Mouse (Mus musculus) urinary bladder, adult 2 months (tissue): ENCODE data around the gene Slc40a1. TPM values are rescaled to one million over a fixed set of nuclear protein-coding genes. Genes with fewer than 3 reads are reported as not detected.

ENCODE experiments used
- DNase-seq: peaks from one replicate; pipeline ENCODE4 v3.0.0; 2022; ENCODE audit warnings: low spot score
- polyA plus RNA-seq: library from polyadenylated mRNA; depleted of rRNA; stranded (reverse); fragments of >200 nt; gene quantifications from 2 replicates; pipeline ENCODE4 v1.2.3, GENCODE M21; 2012; rRNA removed

Gene Slc40a1
- 12.7 and 12.8 TPM in 2 replicates for polyA plus RNA-seq

DNA sequence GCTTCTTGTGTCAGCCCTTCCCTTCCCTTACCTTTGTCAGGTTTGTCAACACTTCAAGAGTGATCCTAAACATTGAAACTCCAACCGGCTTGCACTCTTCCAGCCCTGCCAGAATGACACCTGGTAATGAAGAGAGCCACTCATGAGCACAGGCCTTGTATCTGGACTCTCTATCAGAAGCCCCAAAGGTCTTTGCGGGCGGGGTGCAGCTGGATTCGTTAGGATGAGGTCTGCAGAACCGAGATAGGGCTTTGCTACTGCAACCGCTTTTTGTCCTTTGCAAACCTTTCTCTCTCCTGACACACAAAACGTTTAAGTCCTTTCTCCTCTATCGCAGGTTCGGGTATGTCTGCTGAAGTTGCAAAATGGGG lies at the start of gene Slc40a1:
Gene Slc40a1, minus strand, starts transcription at position 131 of the 371 bp plus-strand sequence.
- no peak for DNase-seq

DNA sequence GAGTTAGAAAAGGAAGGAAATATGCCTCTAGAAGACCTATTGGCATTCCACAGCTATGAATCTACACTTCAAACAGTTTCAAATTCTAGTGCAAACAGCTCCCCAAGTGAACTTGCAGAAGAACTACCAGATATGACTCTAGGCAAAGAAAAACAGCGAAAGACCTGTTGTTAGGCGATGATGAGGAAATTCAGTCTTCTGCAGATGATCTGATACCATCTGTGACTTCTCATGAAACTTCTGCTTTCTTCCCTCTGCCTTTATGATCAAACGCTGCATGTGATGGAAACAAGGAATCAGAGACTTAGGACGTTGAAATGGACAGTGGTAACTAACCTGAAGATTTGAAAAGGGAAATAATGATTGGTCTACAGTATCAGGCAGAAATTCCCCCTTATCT lies 45.0 kb upstream of the Slc40a1 start:
- DNase-seq: no peak

DNA sequence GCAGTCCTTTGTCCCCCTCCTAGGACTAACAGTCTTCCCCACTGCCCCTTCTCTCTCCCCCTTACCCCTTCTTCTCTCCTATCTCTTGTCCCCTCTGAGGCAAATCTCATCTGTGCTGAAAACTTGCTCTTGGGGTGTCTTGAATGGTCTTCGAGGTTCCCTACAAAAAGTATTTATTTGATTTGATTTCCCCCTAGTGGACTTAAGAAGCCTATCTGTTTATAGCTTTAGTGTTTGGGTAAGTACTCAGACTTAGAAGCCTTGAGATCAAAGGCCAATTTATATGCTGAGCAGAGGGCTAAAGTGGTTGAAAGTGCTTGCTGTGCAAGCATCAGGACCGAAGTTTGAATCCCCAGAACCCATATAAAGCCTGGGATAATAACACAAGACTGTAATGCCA lies 22.7 kb upstream of the Slc40a1 start:
- no peak for DNase-seq

DNA sequence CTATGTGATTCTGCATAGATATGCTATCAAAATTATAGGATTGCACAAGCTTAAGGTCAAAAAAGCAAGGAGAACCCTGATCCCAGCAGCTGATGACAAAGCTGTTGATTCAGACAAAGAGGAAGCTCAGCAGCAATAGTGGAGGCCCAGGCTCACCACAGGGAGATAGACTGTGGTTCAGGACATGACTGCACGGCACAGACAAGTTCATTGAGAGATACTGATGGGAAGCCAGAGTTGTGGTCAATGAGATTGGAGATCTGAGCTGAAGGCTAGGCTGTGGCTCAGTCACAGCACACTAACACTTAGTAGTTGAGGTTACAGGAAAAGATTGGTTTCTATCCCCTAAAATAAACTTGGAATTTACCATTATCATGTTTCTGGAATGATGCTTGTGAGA lies 21.5 kb upstream of the Slc40a1 start:
- no peak for DNase-seq

DNA sequence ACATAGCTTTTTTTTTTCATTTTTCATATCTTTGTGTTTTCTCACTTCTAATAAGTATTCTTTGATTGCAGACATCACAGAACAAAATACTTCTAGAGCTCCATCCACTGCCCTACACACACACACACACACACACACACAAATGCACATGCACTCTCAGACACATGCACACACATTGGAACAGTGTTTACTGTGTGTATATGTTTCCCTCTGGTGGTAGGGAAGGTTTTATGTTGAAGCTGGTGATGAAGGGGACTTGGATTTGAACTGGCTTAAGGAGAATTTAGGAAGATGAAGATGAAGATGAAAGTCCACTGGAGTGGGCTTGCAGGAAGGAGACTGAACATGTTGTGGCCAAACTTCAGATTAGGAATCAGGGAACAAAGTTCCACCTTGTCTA lies 4.8 kb upstream of the Slc40a1 start:
- no peak for DNase-seq

DNA sequence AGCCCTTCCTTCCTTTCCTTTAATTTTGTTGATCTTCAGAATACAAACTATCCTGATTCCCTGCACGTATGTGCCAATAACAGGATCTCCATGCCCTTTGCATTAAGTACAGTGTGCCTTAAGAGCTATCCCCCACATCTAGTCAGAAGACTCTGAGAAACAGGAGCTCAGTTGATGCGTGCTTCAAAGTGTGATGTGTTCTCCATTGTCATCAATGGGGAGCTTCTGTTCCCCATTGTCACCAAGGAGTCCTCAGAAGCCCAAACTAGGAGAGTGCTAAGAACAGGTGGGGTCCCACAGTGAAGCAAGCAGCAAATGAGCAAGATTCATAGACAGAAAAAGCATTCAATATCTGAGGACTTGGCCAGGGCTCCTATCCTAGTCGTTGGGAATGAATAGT lies 588 bp upstream of the Slc40a1 start:
- no peak for DNase-seq

DNA sequence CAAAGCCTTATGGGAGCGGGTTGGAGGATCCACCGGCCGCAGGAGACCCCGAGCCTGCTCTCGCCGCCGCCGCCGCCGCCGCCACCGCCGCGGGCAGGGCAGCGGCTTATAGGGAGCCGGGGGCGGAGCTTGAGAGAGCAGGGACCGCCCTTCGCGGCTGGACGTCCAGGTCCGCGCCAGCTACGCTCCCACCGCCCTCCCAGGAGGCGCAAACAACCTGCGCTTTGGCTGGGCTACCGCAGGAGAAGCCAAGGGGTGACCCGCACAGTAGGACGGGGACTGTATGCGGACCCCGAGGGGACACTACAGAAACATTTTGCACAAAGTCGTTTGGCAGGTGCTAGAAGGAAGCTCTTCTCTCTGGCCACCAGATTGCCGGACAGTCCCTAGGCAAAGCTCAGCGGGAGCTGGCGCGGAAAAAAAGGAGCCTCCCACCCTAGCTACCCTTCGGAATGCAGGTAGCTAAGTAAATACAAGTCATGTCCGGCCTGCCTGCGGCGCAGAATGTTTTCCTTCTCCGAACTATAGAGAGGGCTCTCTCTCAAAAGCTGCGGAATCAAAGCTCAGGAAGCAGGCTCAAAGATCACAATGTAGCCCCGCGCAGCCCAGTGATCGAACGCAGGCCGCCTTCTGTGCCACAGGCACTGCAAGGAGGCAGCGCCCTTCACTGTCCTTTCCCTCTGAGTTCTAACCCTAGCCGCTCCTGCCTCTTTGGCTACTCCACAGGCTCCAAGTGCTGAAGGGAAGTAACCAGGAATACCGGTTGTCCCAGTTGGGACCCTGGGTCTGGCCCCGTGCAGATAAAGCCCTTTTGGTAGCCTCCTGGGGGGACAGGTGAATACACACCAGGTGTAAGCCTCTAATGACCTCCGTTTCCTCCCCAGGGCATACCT lies 577 bp downstream of the Slc40a1 start:
- DNase-seq: peak; percentile 70

DNA sequence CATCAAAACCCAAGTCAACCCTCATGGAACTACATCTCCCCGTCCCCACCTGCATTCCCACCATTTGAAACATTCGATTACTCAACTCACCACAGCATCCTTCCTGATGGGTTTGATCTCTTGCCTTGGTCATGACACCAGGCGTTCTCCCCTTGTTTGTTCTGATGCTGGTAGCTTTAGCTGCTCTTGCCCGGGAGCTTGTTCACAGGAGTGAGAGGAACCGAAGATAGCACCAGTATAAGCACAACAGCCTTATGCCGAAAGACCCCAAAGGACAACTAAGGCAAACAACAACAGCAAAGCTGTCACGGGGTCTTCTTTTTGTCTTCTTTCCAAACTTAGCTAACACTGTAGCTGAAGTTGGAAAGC lies 1.2 kb downstream of the Slc40a1 start:
- DNase-seq: no peak

DNA sequence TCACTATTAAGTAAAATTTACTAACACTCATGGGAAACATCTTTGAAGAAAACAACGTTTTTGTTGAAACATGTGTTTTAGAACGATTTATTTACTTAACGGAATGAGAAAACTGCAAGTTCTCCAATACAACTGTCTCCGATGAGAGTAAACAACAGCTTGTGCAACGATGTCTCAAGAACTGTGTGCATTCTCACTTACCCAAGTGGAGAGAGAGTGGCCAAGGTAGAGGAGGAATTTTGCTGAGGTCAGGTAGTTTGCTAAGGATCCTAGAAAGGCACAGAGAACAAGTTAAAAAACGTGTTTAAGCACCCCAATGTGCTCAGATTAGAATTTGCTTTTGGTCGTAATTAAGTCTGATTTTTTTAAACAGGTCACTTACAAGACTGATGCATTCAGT lies 1.8 kb downstream of the Slc40a1 start:
- DNase-seq: no peak

DNA sequence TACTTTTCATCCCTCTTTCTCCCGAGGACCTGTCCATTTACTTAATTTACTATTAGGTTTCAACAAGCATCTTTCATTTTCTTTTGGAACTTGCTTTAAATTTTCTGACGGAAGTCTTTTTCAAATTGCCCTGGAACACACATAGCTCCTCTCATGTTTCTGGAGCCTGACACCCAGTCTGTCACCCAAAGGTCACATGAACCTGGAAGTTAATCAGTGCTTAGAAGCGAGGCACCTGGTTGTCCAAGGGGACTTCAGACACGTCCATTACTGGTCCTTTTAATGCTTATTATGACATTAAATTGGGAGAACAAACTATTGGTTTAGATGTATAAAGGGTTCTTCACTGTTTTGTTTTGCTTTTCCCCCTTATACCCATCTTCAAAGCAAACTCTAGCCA lies 3.0 kb downstream of the Slc40a1 start:
- no peak for DNase-seq

DNA sequence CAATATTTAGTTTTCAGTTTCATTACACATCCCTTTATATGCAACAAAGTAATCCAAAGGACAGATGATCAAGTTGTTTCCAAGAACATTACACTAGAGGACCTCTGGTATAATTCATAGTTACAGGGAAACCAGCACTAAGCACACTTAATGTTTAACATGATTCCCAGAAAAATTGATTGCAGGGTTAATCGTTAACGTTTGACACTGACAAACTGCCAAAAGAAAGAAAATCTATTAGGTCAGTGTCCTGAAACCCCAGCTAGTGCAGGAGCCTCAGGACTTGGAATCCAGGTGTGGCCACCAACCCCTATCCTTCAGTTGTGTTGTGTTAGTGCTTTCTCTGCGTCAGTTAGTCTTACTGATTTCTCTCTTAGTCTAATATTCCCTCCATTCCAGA lies 5.6 kb downstream of the Slc40a1 start:
- DNase-seq: no peak

DNA sequence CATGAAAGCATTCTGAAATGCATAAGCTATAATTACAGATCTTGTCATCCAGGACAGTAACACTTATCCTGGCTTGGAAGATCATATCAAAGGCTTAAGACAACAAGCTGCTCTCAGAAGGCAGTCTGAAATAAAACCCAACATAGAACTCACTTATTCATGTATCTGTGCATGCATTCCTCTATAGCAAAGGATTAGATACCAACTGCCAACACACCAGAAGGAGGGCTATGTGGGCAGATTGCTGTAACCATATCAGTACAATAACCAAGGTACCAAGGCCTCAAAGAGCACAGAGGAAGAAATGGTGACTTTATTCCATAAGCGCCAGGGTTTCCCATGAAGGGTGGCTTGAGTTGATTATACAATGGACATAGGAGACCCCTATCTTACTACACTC lies 6.6 kb downstream of the Slc40a1 start:
- no peak for DNase-seq

DNA sequence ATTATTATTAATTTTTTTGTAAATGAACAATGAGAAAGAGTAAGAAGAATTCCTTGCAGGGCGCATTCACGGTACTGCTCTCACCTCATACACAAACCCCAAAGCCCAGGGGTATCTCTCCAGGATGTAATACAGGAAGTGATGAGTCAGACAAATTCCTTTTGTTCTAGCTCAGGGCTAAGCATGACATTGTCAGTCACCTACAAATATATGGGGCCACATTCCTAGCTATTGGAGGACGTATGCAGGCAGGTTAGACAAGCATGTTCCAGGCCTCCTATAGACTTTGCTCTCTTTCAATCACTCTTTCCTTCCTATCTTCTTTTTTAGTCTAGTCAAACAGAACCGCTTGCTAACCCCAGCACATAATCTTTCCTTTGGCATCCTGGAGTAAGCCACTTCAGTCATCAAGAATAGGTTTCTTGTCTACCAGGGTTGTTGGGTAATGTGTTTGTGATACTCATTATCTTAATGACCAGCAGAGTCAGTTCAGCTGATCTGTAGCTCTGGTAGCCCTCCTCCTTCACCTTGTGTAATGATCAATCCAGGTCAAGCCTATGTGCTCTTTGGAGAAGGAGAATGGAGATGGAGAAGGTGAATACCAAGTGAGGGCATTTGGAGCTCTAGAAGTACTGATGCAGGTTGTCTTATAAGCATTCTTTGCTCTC lies 9.1 kb downstream of the Slc40a1 start:
- DNase-seq: no peak

DNA sequence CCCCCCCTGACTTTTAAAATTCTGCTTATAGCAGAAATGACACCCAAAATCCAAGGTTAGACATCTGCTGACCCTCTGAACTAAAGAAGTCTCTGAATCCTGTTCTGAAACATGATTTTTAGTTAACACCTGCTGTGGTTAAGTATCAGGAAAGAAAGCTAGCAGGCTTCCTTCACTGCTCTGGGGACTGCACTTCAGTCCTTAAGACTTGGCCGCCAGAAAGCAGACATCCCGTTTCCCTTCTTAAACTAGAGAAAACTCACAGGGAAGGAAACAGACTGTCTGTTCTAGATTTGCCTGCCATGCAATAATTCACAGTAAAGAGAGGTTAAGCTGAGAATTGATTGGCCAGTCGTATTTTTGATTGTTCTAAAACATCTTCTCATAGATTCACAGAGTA lies 10.1 kb downstream of the Slc40a1 start:
- DNase-seq: no peak

DNA sequence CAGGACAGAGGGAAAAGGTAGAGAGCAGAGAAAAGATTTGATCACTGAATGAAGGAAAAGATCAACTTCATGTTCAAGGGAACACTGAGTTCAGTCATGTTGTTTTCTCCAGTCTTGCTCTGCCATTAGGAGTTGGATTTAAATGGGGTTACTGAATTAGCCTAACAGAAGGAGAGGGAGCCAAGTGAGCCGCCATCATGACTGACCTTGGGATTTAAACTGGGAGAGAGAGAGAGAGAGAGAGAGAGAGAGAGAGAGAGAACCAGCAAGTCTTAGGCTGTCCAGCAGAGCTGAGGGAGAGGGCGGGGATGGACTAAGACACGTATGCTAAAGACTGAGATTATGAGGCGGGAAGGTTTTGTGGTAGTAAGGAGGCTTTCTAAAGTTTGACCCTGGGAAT lies 12.1 kb downstream of the Slc40a1 start:
- DNase-seq: no peak

DNA sequence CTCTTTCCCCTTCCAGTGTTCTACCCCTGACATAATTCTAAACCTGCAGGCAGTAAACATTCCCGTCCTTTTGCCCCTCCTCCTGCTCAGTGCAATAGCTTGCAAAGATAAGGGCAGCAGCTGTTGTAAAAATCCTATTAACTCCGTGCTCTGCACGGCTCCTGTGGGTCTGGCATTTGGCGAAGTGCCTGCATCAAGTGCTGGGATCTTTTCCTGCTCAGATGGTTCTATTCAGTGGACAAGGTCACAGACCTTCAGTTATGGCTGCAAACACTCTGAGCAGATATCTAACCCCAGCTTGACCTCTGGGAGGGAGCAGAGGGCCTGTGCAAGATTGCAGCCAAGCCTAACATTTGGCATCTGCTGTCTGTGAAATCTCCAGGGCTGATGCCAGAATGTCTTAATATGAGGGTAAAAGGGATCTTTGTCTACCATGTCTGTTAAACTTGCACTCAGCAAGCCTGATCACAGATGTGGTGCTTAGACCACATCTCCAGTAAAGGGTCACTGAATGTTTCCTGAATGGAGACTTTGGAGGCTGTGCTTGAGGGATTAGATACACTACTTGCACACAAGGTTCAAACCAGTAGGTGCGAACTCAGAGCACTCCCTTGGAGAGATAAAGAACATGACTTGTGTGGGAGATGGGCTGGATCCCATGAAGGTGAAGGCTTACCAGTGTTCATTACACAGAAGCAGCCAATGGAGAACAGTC lies 21.1 kb downstream of the Slc40a1 start:
- peak; percentile 22 for DNase-seq

DNA sequence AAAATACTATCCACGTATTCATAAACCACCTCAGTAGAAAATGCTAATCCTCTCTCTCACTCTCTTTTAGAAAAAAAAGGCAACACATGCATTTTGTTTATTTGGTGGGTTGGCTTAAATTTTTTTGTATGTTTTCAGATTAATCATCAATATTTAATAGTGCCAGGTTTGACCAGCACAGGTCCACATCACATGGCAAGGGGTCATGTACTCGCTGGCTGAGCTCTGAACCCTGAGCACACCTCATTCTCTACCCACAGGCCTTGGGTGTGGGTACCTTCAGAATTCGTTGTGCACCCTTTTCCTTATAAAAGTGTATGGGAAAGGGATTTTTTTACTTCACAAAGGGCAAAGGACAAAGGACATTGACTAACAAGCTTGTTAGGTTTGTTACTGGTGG lies 22.2 kb downstream of the Slc40a1 start:
- no peak for DNase-seq

DNA sequence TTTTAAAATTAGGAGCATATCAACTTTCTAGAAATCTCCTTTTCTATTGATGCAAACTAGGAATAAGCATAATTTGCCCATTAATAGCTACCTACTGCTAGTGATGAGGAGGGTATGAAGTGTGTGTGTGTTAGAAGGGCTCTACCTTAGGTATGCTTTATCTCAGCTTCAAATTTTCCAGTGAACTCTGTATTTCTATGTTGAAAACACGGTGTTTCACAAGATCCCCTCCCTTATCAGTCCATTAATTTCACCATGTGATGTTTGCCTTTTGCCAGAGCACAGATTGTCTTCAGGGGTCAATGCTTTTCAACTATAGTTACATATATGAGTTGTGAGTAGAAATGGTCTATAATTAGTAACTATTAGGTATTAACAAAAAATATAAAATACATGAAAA lies 28.3 kb downstream of the Slc40a1 start:
- no peak for DNase-seq

DNA sequence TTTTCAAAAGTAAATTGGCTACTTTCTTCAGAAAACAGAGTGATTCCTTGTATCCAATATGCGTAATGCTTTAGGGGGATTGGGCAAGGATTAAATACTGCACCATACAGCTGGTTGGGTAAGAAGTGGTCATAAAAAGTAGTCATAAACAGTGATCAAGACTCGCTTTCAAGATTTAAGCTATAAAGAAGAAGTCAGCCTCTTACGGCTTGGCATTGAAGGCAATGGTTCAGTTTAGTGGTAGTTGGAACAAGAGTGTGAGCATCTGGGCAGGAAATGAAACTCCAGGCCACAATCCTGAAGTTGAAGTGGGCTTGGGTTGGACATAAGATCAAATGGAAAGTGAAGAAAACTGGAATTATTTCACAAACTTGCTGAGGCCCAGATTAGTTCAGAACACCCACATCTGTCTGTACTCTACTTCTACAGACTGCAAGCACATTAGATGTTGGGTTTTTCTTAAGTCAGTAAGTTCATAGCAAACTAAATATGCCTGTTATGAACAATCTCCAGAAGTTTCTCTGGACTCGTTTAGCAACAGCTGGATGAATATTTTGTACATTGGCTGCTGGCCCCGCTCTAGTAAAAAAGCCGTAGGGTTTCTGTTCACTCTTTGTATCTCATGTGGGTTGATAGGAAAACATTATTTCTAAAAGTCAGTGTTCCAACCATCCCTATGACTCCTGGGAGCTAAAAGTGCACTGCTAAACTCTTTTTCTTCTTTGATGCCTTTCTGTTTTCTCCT lies 32.0 kb downstream of the Slc40a1 start:
- DNase-seq: no peak

DNA sequence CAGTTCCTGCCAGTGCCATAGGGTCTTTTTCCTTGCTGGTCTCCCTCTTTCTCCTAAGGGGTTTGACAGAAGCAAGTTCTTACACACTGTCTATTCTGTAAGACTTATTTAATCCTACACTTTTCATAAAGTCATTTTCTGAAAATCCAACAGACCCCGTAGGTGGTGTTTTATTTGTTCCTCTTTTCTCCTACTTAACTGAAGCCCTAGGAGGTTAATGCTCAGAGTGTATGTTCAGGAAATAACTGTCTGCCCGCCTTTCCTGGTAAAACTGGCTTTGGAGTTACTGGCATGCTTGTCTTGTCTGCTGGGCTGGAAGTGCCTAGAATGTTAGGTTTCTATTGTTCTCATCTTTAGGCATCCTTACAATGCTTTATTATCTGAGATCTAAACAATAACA lies 34.3 kb downstream of the Slc40a1 start:
- no peak for DNase-seq

DNA sequence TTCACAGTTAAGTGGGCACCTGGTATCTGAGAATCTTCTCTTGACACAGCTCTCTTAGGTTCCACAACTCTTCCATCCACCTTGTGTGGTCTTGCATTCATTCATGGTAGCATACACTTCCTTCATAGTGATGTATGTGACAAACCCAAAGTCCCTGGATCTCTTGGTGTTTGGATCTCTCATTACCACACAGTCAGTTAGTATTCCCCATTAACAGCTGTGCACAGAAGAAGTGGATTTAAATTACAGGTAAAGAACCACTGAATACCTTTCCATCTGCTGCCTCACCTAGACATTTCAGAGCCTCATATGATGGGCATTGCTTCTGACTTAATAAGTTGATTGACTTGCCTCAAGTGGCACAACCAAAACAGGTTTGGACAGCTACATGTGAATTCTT lies 36.1 kb downstream of the Slc40a1 start, which contains the start of gene Gm5269:
Gene Gm5269, minus strand, starts transcription at position 101 of the 400 bp plus-strand sequence.
- DNase-seq: no peak

DNA sequence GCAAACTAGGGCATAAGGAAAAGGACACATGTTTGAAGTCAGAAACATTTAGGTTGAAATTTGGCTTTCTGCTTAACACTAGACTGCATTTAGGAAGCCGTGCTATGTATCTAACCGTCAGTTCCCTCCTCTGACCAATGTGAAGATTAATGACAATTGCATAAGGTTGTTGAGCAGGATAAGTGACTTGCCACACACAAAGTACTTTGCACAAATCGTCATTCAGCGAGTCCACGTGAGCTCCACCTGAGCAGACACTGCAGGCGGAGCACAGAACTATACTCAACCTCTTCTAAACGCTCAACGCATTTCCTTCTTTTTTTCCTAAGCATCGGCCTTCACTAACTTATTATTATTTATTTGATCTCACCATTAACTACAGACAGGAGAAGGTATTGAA lies 39.5 kb downstream of the Slc40a1 start:
- no peak for DNase-seq
